Mouse (Mus musculus): ENCODE data around the gene Gabrg3. TPM values are rescaled to one million over a fixed set of nuclear protein-coding genes. Genes with fewer than 3 reads are reported as not detected.

Gene Gabrg3
- total RNA-seq, 2 experiments from 2014 or later, result not detected

- ATAC-seq (replicated peaks; ENCODE audit: low FRiP score, low TSS enrichment, poor library complexity, severe bottlenecking), result no peak
Measured at GRCm38 (mm10) chr7:57132471-57132870, 254.5 kb downstream of the Gabrg3 start.

DNA sequence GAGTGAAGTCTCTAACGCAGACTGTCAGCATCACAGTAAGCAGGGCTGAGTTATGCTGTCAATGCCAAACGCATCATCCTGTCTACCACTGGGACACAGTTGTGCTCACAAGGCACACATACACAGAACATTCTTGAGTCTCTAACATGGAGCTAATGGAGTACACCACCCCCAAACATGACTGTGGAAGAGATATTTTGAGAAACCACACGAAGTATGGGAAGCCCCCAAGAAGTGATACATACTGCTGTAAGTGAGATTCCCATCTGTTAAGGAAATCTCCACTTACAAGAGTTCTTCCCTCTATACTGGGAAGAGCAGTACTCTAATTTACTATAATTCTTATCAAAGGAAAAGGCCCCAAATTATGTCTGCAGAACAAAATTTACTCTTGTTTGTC lies 286.9 kb downstream of the Gabrg3 start:
- no peak for ATAC-seq (replicated peaks; ENCODE audit: low FRiP score, low TSS enrichment, poor library complexity, severe bottlenecking)

- no peak for ATAC-seq (replicated peaks; ENCODE audit: low FRiP score, low TSS enrichment, poor library complexity, severe bottlenecking)
Measured at GRCm38 (mm10) chr7:57082071-57082470, 304.9 kb downstream of the Gabrg3 start.

- no peak for ATAC-seq (replicated peaks; ENCODE audit: low FRiP score, low TSS enrichment, poor library complexity, severe bottlenecking)
Measured at GRCm38 (mm10) chr7:57071435-57072160, 315.4 kb downstream of the Gabrg3 start.

DNA sequence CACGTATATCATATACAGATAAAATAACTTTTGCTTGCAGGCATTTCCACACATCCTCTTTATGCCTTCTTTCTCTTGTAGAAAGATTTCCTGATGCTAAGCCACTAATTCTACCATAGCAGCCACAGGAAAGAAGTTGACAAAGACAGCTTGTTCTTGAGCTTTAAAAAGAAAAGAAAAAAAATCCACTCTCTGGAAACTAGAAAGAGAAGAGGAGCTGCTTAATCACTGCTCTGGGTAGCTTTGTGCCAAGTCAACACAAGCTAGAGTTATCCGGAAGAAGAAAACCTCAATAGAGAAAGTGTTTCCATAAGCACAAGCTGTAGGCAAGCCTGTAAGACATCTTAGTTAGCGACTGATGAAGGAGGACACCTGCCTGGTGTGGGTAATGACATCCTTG lies 321.6 kb downstream of the Gabrg3 start:
- ATAC-seq (replicated peaks; ENCODE audit: low FRiP score, low TSS enrichment, poor library complexity, severe bottlenecking), result no peak

- ATAC-seq (replicated peaks; ENCODE audit: low FRiP score, low TSS enrichment, poor library complexity, severe bottlenecking), result no peak
Measured at GRCm38 (mm10) chr7:57050906-57051635, 335.9 kb downstream of the Gabrg3 start.

- ATAC-seq (replicated peaks; ENCODE audit: low FRiP score, low TSS enrichment, poor library complexity, severe bottlenecking), result no peak
Measured at GRCm38 (mm10) chr7:57037861-57038421, 349.0 kb downstream of the Gabrg3 start.

DNA sequence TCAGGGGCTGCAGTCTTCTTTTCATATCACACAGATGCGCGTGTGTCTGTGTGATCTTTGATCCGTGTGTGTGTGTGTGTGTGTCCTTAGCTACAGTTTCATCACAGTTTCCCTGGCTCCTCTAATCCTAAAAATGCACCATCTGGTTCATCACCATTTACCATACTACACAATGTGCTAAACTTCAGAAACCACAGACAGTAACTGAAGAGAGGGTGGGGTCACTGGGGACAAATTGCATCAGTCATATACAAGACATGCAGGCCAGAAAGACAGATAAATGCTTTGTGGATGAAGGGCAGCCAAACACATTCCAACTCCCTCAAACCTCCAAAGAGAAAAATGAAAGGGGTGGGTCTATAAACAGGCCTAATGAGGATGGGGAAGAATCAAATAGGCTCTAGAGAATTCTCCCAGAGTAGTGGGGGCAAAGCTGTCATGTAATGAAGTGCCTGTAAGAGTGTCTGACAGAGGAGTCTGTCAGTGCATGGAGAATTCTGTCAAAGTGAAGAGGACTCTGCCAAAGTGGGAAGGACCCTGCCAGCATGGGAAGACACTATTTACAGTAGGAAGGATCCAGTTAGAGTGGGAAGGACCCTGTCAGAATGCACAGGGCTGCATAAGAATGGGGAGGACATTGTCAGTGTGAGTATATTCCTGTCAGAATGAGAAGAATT lies 386.3 kb downstream of the Gabrg3 start:
- ATAC-seq (replicated peaks; ENCODE audit: low FRiP score, low TSS enrichment, poor library complexity, severe bottlenecking), result no peak

DNA sequence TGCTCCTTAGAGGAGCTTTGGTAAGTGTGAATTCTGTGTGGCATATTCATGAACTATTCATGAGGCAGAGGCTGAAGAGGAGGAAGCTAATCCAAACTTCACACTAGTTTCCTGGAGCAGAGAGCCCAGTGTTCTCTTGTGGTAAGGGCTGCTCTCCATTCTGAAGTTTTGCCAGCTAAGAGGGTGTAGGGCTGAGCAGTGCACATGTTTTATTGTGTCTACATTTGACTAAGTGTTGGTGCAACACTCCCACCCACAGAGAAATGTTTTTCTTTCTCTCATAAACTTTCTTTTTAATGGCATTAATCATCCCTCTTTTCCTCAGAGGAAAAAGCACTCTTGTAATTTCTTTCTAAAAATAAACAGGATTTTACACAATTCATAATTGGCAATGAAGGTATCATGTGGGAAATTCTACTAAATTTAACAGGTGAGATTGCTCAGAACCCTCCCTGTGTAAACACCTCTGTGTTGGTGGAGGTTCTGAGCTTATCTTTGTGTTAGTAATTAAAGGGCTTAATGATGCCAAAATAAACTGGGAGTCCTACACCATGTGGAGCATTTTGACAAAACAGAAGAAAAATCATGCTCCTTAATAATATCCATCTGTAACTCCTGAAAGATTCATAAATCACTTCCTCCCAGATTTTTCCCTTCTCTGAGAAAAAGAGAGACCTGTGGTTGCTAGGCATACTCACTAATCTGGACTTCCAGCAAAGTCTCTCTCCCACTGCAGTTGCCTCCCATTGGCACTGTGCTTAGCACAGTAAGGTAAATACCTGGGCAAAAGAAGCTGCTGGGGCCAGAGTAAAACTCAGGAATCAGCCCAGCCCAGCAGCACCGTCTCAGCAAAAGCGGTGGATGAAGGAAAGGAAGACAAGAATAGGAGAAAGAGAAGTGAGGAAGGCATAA lies 389.0 kb downstream of the Gabrg3 start:
- no peak for ATAC-seq (replicated peaks; ENCODE audit: low FRiP score, low TSS enrichment, poor library complexity, severe bottlenecking)

GRCm38 (mm10) chr7:56946398-56946797 lies 440.6 kb downstream of the Gabrg3 start:
- no peak for ATAC-seq (replicated peaks; ENCODE audit: low FRiP score, low TSS enrichment, poor library complexity, severe bottlenecking)

DNA sequence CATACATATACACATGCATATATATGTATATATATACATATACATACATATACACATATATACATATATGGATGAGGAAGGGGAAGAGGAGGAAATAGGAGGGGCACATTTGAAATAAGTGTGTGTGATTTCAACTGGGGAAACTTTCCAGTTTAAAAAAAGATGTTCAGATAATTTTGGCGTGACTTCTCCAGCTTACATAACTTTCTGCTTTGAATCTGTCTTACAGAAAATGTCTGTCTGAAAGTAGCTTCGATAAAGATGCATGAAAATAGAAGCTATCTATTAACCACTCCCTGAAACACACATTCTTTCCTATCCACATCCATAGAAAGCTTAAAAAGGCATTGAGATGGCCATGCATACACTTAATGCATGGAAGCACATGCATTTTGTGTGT lies 445.4 kb downstream of the Gabrg3 start:
- ATAC-seq (replicated peaks; ENCODE audit: low FRiP score, low TSS enrichment, poor library complexity, severe bottlenecking), result no peak

- no peak for ATAC-seq (replicated peaks; ENCODE audit: low FRiP score, low TSS enrichment, poor library complexity, severe bottlenecking)
Measured at GRCm38 (mm10) chr7:56938020-56938419, 449.0 kb downstream of the Gabrg3 start.

GRCm38 (mm10) chr7:56919499-56919898 lies 467.5 kb downstream of the Gabrg3 start:
- ATAC-seq (replicated peaks; ENCODE audit: low FRiP score, low TSS enrichment, poor library complexity, severe bottlenecking), result no peak

DNA sequence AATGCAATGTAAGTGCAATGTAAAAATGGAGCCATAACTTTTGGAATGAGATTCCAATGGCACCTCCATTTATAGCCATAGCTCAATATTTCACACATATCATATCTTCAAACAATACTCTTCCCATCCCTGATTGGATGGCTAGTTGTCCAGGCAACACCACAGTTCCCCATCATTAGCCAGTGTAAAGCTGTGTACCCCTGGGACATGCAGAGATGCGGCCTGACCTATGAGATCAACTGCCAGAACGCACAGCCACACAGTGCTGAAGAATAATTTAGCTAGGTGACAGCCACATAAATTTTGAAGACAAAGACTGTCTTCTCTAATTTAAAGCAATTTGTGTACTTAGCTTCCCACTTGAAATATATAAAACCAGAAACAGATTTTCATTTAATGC lies 472.1 kb downstream of the Gabrg3 start:
- ATAC-seq (replicated peaks; ENCODE audit: low FRiP score, low TSS enrichment, poor library complexity, severe bottlenecking), result no peak

DNA sequence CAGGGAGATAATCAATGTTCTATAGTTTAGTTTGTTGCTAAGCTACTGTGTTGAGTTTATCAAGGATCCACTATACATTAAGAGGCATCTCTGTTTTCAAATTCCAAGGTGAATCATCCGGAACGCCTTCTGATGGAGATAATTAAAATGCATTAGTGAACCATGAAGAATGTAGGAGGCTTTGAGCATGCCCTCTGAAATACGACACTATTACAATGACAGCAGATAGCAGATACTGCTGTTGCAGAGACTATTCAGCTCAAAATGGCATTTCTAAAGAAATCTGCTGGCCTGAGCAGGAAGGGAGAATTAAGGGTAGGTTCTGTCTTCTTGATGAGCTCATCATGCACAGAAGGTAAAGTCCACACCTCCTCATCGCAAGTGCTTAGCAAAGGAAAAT lies 487.2 kb downstream of the Gabrg3 start:
- ATAC-seq (replicated peaks; ENCODE audit: low FRiP score, low TSS enrichment, poor library complexity, severe bottlenecking), result no peak

DNA sequence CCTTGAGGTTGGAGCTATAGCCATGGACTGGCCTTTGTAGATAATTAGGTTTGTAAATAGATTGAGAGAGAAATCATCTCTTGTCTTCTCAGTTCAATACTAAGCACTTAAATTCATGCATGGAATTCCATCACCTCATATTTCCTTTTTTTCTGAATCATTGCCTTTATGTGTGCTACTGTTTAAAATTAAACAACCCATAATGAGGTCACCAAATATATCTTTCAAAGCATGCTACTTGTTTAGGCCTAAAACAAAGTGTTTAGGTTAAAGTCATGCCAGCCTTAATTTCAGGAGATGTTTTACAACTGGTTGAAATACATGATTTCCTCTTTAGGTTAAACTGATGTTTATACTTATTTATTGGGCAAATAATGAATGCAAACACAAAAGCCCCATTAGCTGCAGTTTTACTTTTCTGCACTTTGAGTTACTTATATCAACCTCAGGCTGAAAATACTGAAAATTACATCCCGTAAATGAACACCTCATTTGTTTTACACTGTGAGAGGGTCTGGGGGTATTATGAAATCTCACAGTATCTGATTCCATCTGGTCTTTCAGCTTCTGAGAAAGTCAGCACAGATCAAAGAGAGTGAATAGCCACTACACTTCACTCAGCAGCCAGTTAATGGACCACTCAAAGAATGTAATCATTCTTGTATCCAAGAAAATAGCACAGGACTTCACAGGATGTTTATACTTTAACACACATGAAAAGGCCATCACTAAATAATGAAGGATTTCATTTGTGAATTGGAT lies 519.5 kb downstream of the Gabrg3 start:
- ATAC-seq (replicated peaks; ENCODE audit: low FRiP score, low TSS enrichment, poor library complexity, severe bottlenecking), result no peak

- no peak for ATAC-seq (replicated peaks; ENCODE audit: low FRiP score, low TSS enrichment, poor library complexity, severe bottlenecking)
Measured at GRCm38 (mm10) chr7:56843565-56843964, 543.4 kb downstream of the Gabrg3 start.

GRCm38 (mm10) chr7:56825446-56825845 lies 561.5 kb downstream of the Gabrg3 start:
- ATAC-seq (replicated peaks; ENCODE audit: low FRiP score, low TSS enrichment, poor library complexity, severe bottlenecking), result no peak

DNA sequence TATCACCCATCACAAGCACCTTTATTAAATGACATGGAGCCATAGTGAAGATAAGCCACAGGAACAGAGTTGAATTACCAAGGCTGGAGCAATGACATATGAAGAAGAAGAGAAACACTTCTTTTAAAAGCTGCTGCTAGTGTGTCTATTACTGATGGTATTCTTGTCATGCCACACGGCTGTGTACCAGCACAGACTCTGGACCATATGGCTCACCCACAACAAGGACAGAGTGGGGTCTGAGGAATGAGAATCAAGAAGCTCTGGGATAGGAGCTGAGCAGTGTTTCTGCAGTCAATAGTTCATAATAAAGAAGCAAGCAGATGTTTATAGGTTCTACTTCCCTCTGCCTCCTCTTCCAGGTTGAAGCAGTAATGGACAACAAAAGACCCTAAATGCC lies 585.1 kb downstream of the Gabrg3 start:
- no peak for ATAC-seq (replicated peaks; ENCODE audit: low FRiP score, low TSS enrichment, poor library complexity, severe bottlenecking)

All from megakaryocyte-erythroid progenitor cell, adult 5-6 weeks (primary cell).